Mouse (Mus musculus) embryonic facial prominence, embryonic 11.5 days (tissue): ENCODE results near the gene Dusp1. TPM values are rescaled to one million over a fixed set of nuclear protein-coding genes. Genes with fewer than 3 reads are reported as not detected.

Source experiments
- ATAC-seq: fragments of 200-750 bp; cut with Nextera tagmentation; replicated peaks from 2 replicates; pipeline ENCODE4 v1.8.0; 2017; ENCODE audit warnings: low read depth; ENCODE audit not compliant: insufficient number of reproducible peaks, low FRiP score, low TSS enrichment
- DNase-seq: peaks from one replicate; pipeline ENCODE4 v3.0.0-alpha.2; 2015; ENCODE audit warnings: low spot score
- H3K27ac ChIP-seq: fragments of 300-500 bp; sonication (generic); replicated peaks from 2 replicates; pipeline ENCODE4 v1.5.1; 2014; ENCODE audit warnings: mild to moderate bottlenecking, low read depth, low read length, control low read depth
- H3K27me3 ChIP-seq: fragments of 300-500 bp; sonication (generic); 2 replicates; pipeline ENCODE4 v1.6.1; 2014; ENCODE audit warnings: mild to moderate bottlenecking, low read length, moderate library complexity, mixed read lengths; ENCODE audit not compliant: control insufficient read depth, insufficient read depth
- H3K36me3 ChIP-seq: fragments of 300-500 bp; sonication (generic); replicated peaks from 2 replicates; pipeline ENCODE4 v1.6.1; 2014; ENCODE audit warnings: low read depth, mild to moderate bottlenecking, low read length, moderate library complexity, mixed read lengths; ENCODE audit not compliant: control insufficient read depth, insufficient read depth
- H3K4me1 ChIP-seq: fragments of 300-500 bp; sonication (generic); 2 replicates; pipeline ENCODE4 v1.6.1; 2014; ENCODE audit warnings: low read length, mixed read lengths; ENCODE audit not compliant: control insufficient read depth, insufficient read depth
- H3K4me2 ChIP-seq: fragments of 300-500 bp; sonication (generic); 2 replicates; pipeline ENCODE4 v1.6.1; 2014; ENCODE audit warnings: low read depth, mild to moderate bottlenecking, control low read depth, low read length, moderate library complexity
- H3K4me3 ChIP-seq: fragments of 300-500 bp; sonication (generic); 2 replicates; pipeline ENCODE4 v1.5.1; 2014; ENCODE audit warnings: low read depth, low read length, control low read depth
- H3K9ac ChIP-seq: fragments of 300-500 bp; sonication (generic); replicated peaks from 2 replicates; pipeline ENCODE4 v1.6.1; 2014; ENCODE audit warnings: mild to moderate bottlenecking, control low read depth, low read length
- H3K9me3 ChIP-seq: fragments of 300-500 bp; sonication (generic); replicated peaks from 2 replicates; pipeline ENCODE4 v1.6.1; 2016; ENCODE audit warnings: mild to moderate bottlenecking, low read length, inconsistent platforms, mixed read lengths; ENCODE audit not compliant: control insufficient read depth
- WGBS: fragments of 180-500 bp; shearing (Covaris S2); extraction: QIAGEN DNeasy Blood & Tissue Kit; methylation state at CpG from one replicate; pipeline ENCODE4 v1.1.7; 2014; 5-methylcytosine and 5-hydroxymethylcytosine counted together
- polyA plus RNA-seq: library from polyadenylated mRNA; unstranded; fragments of >200 nt; fragmentation: Nextera tagmentation; extraction: Ambion mirVana; gene quantifications from 2 replicates; pipeline ENCODE4 v1.2.1, GENCODE M21; 2014

Gene Dusp1
- polyA plus RNA-seq, 1 experiment from 2014 or later: 25.4 TPM

DNA sequence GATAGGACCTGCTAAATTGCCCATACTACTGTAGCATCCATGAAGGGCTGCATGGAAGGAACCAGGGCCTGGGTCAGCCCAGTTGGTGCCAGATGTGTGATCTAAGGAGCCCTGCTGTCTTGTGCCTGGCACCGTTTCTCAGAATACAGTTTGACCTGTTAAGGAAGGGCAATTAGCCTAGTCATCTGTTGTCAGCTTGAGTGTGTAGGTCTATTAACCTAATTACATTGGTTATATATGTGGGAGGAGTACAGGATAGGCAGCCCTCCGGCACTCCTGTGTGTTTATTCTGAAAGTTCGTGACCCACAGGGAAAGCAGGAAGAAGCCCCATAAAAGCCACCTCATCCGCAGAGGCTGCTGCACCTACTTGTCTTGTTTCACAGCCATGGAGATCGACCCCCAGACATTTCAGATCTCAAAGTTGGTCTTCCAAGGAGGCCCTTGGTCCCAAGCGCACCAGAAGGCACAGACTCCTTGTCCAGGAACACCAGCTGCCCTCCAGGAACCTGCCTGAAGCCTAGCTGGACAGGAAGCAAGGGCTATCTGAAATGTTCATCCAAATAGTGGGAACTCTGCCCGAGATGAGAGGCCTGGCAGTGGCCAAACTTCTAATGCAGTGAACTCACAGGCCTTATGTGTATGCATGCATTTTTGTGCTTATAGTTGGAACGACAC is 5.4 kb upstream of the Dusp1 start:
- ATAC-seq: no peak
- Histone ChIP-seq H3K4me1 (peaks cover 5% of the 10 kb centered on the region), H3K27ac (no peak overlapping the region), H3K4me2 (no peak overlapping the region), H3K9ac (no peak overlapping the region), H3K9me3 (no peaks in the 10 kb centered on the region), H3K27me3 (no peaks in the 10 kb centered on the region), H3K4me3 (no peak overlapping the region), H3K36me3 (peaks cover 7% of the 10 kb centered on the region)
- 83% methylated on average over 8 of the region's 8 CpGs for WGBS
- no peak for DNase-seq

DNA sequence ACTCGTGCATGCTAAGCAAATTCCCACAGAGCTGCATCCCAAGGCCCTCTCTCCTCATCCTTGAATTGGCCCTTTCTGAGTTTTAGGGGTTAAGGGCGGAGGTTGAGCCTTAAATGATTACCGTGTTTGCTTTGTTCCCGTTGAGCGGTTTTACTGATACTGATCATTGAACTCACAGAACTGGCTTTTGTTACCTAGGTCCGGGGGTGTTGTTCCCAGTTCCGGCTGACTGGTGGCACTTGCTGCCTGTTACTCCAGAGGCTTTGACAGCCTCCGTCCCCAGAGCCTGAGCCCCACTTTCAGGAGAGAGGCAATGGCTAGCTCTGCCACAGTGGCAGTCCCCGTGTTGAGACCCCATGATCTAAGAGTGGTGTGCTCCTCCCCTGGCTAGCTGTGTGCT is 2.5 kb upstream of the Dusp1 start:
- no peaks in the 10 kb centered on the region for H3K27me3 ChIP-seq
- no peak overlapping the region for H3K4me3 ChIP-seq
- H3K9ac ChIP-seq: no peak overlapping the region
- no peak for ATAC-seq
- H3K27ac ChIP-seq: no peak overlapping the region
- DNase-seq: no peak
- peaks cover 7% of the 10 kb centered on the region for H3K36me3 ChIP-seq
- 64% methylated on average over 9 of the region's 9 CpGs for WGBS
- H3K9me3 ChIP-seq: no peaks in the 10 kb centered on the region
- H3K4me2 ChIP-seq: no peak overlapping the region
- peaks cover 5% of the 10 kb centered on the region for H3K4me1 ChIP-seq

DNA sequence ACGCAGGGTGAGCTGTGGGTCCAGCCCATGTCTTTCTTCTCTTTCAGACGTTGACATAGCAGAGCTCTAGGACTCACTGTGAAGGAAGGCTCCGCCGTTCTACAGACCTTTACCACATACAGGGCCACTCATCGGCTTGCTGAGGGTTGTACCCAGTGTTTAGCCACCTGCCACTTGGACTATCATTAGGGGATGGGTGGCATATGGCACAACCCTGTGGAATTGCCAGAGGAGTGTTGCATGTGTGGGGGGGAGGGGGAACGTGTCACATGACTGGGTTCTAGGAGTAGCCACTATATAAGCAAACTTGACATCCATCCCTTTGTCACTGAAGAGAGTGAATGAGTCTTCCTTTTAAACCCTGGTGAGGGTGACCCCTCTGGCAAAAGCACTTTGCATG is 1.5 kb upstream of the Dusp1 start:
- ATAC-seq (no peak), DNase-seq (no peak)
- Histone ChIP-seq H3K27me3 (no peaks in the 10 kb centered on the region), H3K36me3 (peaks cover 6% of the 10 kb centered on the region), H3K4me3 (no peak overlapping the region), H3K4me2 (no peak overlapping the region), H3K27ac (no peak overlapping the region), H3K4me1 (peaks cover 5% of the 10 kb centered on the region), H3K9me3 (no peaks in the 10 kb centered on the region), H3K9ac (no peak overlapping the region)
- 93% methylated on average over 6 of the region's 6 CpGs for WGBS

DNA sequence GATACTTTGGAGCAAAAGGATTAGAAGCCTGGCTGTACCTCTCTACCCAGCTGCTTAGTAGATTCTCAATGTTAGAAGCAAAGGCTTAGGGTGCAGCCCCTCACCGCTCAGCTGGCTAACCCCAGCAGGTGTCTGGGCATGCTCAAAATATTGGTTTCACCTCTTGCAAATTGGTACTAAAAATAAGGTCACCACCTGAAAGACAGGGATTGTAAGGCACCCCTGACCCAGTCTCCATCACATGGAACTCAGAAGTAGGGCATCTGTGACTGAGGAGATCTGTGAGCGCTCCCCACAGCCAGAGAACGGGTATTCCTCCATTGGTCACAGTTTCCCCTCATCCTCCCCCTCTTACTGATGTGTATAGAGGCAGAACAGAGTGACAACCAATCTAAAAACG is 364 bp upstream of the Dusp1 start:
- H3K9ac ChIP-seq: peak overlapping the region; percentile 89
- H3K27me3 ChIP-seq: no peaks in the 10 kb centered on the region
- no peak overlapping the region for H3K27ac ChIP-seq
- no peaks in the 10 kb centered on the region for H3K9me3 ChIP-seq
- H3K36me3 ChIP-seq: no peaks in the 10 kb centered on the region; the same call in none of the 2 replicates
- ATAC-seq: no peak
- peak overlapping the region; percentile 76 for H3K4me2 ChIP-seq
- peak overlapping the region; percentile 90 for H3K4me3 ChIP-seq
- peaks cover 5% of the 10 kb centered on the region for H3K4me1 ChIP-seq
- DNase-seq: no peak
- 79% methylated on average over 4 of the region's 4 CpGs for WGBS

DNA sequence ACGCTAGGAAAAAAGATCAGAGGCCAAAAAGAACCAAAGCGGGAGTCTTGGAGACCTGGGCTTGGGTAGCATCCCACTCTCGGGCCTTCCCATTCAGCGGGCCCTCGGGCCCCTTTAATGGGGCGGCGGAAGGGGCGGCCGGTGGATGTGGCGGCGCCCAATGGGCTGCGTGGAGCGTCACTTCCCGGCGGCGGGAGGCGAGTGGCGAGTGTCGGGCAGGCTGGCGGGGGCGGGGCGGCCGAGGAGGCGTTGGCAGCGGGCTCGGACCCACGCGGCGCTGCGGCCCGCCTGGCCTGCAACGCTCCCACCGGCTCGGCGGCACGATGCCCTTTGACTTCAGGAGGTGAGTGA is 663 bp downstream of the Dusp1 start, which contains the start of gene Ergic1:
TSS of gene Ergic1 (plus strand) at position 200 of the 351 bp plus-strand sequence.
- peak within 1 kb of the TSS; percentile 49 for H3K27ac ChIP-seq
- H3K4me3 ChIP-seq: peak within 1 kb of the TSS; percentile 90
- WGBS: under 1% methylated on average over 23 of the region's 36 CpGs
- no peaks in the 10 kb centered on the region for H3K9me3 ChIP-seq
- peak; percentile 94 for DNase-seq
- no peaks in the 10 kb centered on the region for H3K27me3 ChIP-seq
- H3K9ac ChIP-seq: peak within 1 kb of the TSS; percentile 89
- peak; percentile 92 for ATAC-seq
- H3K4me1 ChIP-seq: peaks cover 5% of the 10 kb centered on the region
- H3K4me2 ChIP-seq: peak within 1 kb of the TSS; percentile 76
- no peaks in the 10 kb centered on the region for H3K36me3 ChIP-seq

DNA sequence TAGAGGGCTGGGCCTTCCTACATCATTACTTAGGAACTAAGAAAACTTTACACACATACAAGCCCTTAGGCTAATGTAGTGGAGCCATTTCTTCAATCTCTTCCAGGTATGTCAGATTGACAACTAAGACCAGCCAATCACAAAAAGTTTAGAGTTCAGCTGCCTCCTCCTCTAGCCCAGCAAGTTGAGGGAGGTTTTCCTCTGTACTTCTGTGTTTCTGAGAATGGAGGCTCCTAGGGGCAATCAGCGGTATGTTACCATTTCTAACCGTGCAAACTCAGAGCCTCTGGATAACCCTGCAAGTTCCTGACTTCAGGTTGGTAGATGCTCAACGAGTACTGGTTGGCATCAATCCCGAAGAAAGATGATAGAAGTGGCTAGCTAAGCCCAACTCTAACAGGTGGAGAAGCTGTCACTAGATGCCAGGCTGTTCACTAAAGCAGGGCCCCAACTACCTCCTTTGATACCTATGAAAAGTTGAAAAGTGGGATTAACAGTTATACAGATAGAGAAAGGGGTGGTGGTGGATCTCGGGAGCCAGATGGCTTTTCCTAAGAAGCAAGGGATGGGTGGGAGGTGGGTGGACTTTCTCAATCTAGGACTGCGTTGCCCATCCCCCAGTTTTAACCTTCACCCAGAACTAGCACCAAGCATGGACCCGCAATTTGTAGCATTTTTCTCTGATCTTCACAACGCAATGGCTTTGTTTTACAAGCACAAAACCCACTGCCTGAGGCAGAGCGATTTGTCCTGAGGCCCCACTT is 1.2 kb downstream of the Dusp1 start:
- Histone ChIP-seq H3K36me3 (no peaks in the 10 kb centered on the region), H3K4me2 (peak overlapping the region; percentile 76), H3K27me3 (no peaks in the 10 kb centered on the region), H3K9me3 (no peaks in the 10 kb centered on the region), H3K27ac (peak overlapping the region; percentile 49; the same call in 1 of the 2 replicates), H3K4me1 (peaks cover 5% of the 10 kb centered on the region), H3K9ac (peak overlapping the region; percentile 89), H3K4me3 (peak overlapping the region; percentile 90)
- 33% methylated on average over 9 of the region's 9 CpGs for WGBS
- ATAC-seq (0 out of 2 replicates have a peak, but pooled peaks have one; percentile 45), DNase-seq (peak; percentile 14)

DNA sequence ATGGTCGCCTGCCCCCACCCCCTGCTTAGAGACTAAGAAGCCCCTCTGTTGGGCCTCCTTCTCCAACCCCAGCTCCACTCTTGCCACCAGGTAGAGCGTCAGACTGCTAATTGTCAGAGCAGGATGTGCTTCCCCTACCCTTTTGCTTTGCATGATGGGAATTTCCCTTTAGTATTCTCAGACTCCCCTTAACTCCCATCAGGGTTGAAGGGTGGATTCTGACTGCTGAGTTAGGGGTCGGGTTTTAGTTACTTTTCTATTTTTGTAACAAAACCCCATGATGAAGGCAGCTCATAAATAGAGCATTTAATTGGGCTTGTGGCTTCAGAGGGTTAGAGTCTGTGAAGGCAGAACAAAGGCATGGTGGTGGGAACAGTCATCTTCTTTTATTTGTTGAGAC is 8.9 kb downstream of the Dusp1 start:
- Histone ChIP-seq H3K4me3 (no peak overlapping the region), H3K27ac (no peak overlapping the region), H3K9ac (no peak overlapping the region), H3K36me3 (no peaks in the 10 kb centered on the region), H3K27me3 (no peaks in the 10 kb centered on the region), H3K4me1 (no peaks in the 10 kb centered on the region), H3K9me3 (no peaks in the 10 kb centered on the region), H3K4me2 (no peak overlapping the region)
- ATAC-seq (no peak), DNase-seq (no peak)
- 65% methylated on average over 3 of the region's 3 CpGs for WGBS

DNA sequence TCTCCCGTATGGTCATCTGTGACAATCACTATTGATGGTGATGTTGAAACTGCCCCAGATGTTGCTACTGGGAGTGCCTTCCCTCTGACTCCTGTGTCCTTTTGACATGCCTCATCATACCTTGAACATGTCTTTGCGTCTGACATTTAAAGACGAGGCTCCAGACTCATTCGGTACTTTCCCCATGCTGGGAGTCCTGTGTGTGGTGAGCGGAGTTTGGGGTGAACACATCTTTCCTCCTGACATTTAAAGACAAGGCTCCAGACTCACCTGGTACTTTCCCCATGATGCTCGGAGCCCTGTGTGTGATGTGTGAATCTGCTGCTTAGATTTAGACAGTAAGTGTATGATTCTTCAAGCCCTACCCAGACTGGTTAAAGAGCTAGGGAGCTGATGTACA is 10.8 kb downstream of the Dusp1 start:
- no peaks in the 10 kb centered on the region for H3K9me3 ChIP-seq
- H3K27me3 ChIP-seq: no peaks in the 10 kb centered on the region
- no peak overlapping the region for H3K4me2 ChIP-seq
- ATAC-seq (no peak), DNase-seq (no peak)
- H3K4me1 ChIP-seq: no peaks in the 10 kb centered on the region
- WGBS: 88% methylated on average over 6 of the region's 6 CpGs
- H3K4me3 ChIP-seq: no peak overlapping the region
- no peak overlapping the region for H3K27ac ChIP-seq
- H3K36me3 ChIP-seq: no peaks in the 10 kb centered on the region
- H3K9ac ChIP-seq: no peak overlapping the region
